Mouse (Mus musculus) kidney, adult 18-20 months (tissue): ENCODE results near the gene Exosc2.
A peak's percentile ranks its signal among the peaks of the same experiment; 100 is the strongest.

ENCODE experiments used
- DNase-seq: peaks from one replicate; pipeline ENCODE4 v3.0.0; 2021

Gene Exosc2

DNA sequence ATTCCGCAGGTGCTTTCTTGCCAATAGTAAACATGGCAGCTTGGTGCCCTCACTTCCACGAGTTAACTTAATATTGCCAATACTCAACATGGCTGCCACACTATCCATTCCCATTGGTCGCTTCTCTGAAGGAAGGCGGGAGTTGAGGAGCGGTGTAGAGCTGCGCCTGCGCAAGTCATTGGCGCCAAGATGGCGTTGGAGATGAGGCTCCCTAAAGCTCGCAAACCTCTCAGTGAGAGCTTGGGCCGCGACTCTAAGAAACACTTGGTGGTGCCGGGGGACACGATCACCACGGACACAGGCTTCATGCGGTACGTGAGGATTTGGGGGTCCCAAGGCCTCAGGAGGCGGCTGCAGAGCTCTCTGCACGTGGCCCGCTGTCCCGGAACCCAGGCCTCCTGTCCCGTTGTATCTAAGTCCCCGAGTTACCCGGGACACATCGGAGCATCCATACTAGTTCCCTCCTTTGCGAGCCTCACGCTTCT, at the start of gene Exosc2:
Gene Exosc2, plus strand, starts transcription at position 165 of the 485 bp plus-strand sequence.
- DNase-seq: peak; percentile 91

DNA sequence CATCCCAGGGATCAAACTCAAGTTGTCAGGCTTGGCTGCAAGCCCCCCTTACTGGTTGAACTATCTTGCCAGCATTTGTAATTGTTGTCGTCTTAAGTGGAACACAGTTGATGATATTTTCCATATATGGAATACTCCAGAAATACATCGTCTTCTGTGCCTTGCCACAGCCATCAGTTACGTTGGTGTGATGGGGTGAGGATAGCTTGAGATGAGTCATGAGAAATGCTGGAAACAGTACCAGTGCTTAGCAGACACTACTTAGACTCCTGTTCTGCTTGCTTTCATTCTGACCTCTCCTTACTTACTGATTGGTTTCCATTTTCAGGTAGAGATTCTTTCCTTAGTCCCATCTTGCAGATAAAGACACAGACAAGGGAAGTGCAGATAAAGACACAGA, 37.0 kb upstream of the Exosc2 start:
- no peak for DNase-seq

GRCm38 (mm10) chr2:31635281-31636137, 35.0 kb upstream of the Exosc2 start:
- DNase-seq: peak; percentile 8

DNA sequence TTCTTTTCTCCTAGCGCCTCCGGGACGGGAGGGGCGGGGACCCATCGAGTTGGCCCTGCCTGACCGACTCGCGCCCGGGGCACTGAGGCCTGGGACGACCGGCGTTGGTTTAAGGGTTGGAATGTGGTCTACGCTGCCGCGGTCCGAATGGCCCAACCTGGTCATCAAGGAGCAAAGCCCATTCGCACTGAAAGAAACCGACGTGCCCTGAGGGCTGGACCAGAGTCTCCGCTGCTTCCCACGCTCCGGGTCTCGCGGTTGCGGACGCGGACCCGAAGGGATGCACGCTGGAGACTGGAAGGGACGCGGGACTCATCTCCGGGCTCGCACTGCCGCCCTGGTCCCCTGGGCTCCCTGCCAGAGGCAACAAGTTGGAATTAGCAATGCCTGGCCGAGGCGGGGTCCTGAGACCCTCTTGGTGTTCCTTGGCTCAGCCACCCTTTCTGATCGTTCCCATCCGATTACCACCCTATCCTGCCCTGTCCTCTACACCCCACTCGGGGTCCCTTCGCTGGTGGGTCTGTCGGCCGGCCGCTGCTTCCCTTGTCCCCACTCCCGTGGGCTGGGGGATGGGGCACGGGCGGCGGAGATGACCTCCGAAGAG, 34.3 kb upstream of the Exosc2 start:
- peak; percentile 15 for DNase-seq

- no peak for DNase-seq
Observed at GRCm38 (mm10) chr2:31636742-31637141, 33.8 kb upstream of the Exosc2 start.

DNA sequence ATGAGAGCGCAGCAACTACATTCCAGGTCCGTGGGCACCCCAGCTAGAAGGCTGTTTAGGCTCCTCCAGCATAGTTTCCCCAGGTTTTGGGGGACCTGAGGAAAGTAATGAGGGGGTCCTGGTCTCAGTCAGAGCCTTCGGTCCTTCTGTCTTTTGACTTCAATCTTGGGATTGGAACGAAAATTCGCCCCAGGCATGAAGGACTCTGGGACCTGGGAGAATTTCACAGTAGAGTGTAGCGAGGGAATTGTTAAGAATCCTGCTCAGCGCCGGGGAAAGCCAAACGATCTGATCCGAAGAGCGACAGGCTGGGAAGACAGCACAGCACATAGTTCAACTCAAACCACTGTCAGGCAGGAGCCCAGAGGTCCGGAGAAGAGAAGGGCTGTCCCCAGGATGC, 33.2 kb upstream of the Exosc2 start:
- no peak for DNase-seq

GRCm38 (mm10) chr2:31637807-31638206, 32.7 kb upstream of the Exosc2 start:
- DNase-seq: peak; percentile 66

DNA sequence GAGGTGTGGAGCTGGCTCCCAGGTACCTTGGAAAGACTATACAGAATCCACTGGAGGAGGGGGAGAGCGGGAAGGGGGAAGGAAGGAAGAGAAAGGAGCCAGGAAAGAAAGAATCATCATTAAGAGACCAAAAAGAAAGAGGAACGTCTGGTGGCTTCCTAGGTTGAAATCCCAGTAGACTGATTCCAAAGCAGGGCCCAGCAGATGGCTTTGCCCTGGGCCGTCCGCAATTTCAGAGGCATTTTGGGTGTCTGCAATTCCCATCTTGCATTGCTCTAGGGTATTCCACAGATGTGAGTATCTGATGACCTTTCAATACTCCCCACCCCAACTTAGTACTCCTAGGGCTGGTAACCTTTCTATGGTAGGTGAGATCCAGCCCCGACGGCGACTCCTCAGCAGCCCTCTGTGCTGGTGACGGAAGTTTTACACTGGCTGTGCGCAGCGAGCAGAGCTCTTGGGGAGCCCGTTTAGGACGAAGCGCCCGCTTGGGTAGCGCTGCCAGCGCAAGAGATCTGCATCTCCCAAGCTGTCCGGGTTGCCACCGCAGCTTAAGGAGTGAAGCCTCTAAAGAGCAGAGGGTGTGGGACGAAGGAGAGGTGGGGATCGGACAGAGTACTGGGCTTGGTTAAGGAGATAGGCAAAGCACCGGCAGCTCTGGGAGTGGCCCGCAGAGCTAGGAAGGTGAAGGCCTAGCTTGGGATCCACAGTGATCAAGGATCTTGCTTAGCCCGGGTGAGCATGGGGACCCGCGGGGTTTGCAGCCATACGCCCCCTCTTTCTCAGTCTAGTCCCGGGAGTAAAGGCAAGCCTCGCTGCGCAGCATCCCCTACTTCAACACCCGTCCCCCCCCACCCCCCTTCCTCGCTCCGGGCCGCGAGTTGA, 31.7 kb upstream of the Exosc2 start:
- no peak for DNase-seq

DNA sequence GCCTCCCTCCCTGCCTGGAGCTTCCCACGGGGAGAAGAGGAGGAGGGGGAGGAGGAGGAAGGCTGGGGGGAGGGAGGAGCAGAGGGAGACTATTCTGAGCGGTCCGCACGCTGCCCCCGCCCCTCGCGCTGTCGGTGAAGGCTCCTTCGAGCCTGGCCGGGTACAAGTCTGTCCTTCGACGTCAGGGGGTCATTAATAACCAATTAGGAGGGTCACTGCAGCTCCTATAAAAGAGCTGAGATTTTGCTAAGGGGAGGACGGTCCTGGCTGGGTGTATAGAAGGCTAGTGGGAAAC, 31.1 kb upstream of the Exosc2 start:
- DNase-seq: no peak

- no peak for DNase-seq
Observed at GRCm38 (mm10) chr2:31639901-31640608, 30.5 kb upstream of the Exosc2 start, which contains the start of gene Prdm12. TSS of gene Prdm12 (plus strand) at chr2:31640037.

DNA sequence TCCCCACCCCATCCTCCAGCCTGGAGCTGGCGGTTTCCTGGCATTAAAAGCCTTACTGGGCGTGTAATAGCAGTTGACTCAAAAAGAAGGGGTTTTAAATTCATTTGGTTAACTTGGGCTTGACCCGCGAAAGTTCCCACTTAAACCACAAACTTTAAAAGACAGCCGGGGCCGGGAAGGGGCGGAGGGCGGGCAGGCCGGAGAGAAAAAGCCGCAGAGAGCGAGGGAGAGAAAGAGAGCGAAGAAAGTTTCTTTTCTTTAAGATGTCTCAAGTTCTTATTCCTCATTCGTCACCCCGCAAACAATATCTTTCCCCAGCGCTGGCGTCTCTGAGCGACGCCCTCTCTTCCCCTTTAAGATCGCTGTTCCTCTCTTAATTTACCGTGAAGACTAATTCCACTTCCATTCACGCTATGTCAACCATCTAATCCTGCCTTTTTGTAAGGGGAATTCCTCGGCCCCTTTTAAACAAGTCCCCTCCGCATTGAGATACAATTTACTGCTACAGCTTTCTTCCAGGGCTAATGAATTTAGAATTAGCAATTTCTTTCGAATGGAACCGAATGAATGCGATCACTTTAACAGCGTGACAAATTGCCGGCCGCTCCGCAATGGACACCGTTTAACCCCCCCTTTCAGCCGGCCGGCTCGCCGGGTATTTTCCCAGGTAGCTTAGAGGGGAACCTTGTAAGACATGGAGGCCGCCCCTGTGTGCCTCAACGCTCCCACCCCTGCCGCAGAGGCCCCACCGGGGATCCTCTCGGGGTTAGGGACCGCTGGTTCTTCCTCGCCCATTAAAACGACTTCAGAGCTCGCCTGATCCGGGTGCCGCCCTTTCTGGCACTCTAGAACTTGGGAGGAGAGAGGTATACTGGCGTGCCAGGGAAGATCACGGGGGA, 29.7 kb upstream of the Exosc2 start:
- peak; percentile 24 for DNase-seq

DNA sequence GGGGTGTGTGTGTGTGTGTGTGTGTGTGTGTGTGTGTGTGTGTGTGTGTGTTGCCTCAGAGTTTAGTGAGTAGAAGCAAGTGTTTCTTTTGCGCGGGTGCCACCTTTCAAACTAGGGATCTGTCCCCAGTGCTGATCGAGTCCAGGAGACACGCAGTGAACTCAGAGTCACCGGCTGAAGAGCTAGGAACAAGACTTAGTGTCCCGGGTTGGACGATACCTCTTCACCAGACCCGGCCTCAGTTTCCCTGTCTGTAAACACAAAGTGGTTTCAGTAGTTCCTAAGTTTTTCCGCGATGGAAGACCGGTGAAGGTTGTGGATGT, 29.0 kb upstream of the Exosc2 start:
- DNase-seq: no peak

- DNase-seq: no peak
Observed at GRCm38 (mm10) chr2:31641929-31642328, 28.6 kb upstream of the Exosc2 start.

GRCm38 (mm10) chr2:31653971-31654853, 16.3 kb upstream of the Exosc2 start:
- DNase-seq: peak; percentile 13

DNA sequence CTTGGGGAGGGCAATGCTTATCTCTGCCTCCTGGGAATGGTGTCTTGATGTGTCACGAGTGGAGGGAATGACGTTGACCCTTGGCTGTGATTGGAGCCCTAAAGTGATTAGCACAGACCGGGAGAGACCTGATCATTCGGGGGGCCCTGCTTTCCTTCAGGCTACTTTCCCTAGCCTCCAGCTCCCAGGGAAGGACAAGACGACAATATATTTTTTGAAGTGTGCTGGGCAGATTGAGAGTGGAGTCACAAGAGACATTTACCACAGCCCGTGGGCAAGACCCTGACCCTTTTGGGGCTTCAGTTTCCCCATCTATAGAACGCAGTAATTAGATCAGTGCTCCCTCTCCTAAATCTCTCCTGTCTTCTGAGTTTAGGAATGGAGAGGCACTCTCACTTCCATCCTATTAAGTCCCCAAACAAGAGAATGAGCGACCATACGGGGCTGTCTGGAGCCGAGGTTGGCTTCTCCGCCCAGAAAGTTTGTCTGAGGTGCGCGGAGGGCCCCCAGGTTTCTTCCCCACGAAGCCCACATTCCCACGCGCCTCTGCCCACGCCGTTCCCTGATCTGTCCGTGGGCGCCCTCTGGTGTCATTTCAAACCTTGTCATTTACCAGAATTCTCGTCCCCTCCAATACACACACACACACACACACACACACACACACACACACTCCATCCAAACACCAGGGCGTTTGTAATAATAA, 15.5 kb upstream of the Exosc2 start:
- DNase-seq: peak; percentile 61

GRCm38 (mm10) chr2:31656374-31656773, 14.1 kb upstream of the Exosc2 start:
- DNase-seq: no peak

GRCm38 (mm10) chr2:31662939-31663803, 7.3 kb upstream of the Exosc2 start:
- DNase-seq: no peak

- DNase-seq: no peak
Observed at GRCm38 (mm10) chr2:31663804-31664180, 6.7 kb upstream of the Exosc2 start.

- DNase-seq: peak; percentile 55
Observed at GRCm38 (mm10) chr2:31667332-31667731, 3.2 kb upstream of the Exosc2 start.
